Mouse (Mus musculus) olfactory bulb, adult 2 months (tissue): ENCODE results near the gene Traf3ip3. TPM values are rescaled to one million over a fixed set of nuclear protein-coding genes. Genes with fewer than 3 reads are reported as not detected.

Source experiments
- H3K27ac ChIP-seq: fragments of 200-500 bp; 2 replicates; pipeline ENCODE4 v1.5.1; 2012; ENCODE audit warnings: low read depth, low read length; ENCODE audit not compliant: insufficient read depth
- H3K4me1 ChIP-seq: fragments of 200-500 bp; 2 replicates; pipeline ENCODE4 v1.6.1; 2012; ENCODE audit warnings: low read length; ENCODE audit not compliant: control insufficient read depth, insufficient read depth
- H3K4me3 ChIP-seq: fragments of 200-500 bp; 2 replicates; pipeline ENCODE4 v1.5.1; 2012; ENCODE audit warnings: mild to moderate bottlenecking, low read depth, low read length, moderate library complexity; ENCODE audit not compliant: insufficient read depth
- CTCF ChIP-seq: fragments of 200-500 bp; IDR thresholded peaks from 2 replicates; pipeline ENCODE4 v1.5.1; 2012; ENCODE audit warnings: low read depth, mild to moderate bottlenecking, low read length, moderate library complexity; ENCODE audit not compliant: insufficient read depth
- POLR2A ChIP-seq: fragments of 200-500 bp; IDR thresholded peaks from 2 replicates; pipeline ENCODE4 v1.6.1; 2012; ENCODE audit warnings: mild to moderate bottlenecking, low read depth, low read length, moderate library complexity; ENCODE audit not compliant: insufficient read depth
- WGBS: fragments of 180-500 bp; shearing (Covaris S2); methylation state at CpG from one replicate; pipeline ENCODE4 v1.1.7; 2018; 5-methylcytosine and 5-hydroxymethylcytosine counted together
- polyA plus RNA-seq: library from polyadenylated mRNA; stranded (reverse); fragments of >200 nt; gene quantifications from 2 replicates; pipeline ENCODE4 v1.2.4, GENCODE M21; 2012; ENCODE audit warnings: low replicate concordance; ENCODE audit not compliant: missing spikeins, insufficient read depth, insufficient read length

Gene Traf3ip3
- polyA plus RNA-seq, 1 experiment, result not detected

GRCm38 (mm10) chr1:193181104-193181503 is 20.4 kb downstream of the Traf3ip3 start:
- Histone ChIP-seq H3K27ac (no peak overlapping the region), H3K4me3 (no peak overlapping the region), H3K4me1 (no peaks in the 10 kb centered on the region)
- TF ChIP-seq POLR2A (no peak), CTCF (no peak)
- 85% methylated on average over 3 of the region's 3 CpGs for whole genome bisulfite sequencing

- TF ChIP-seq CTCF (no peak), POLR2A (no peak)
- Histone ChIP-seq H3K27ac (0 out of 2 replicates have a peak overlapping the region, but pooled peaks have one; percentile 94), H3K4me1 (peaks cover 13% of the 10 kb centered on the region), H3K4me3 (no peak overlapping the region)
- WGBS, result 91% methylated on average over 13 of the region's 13 CpGs
These were observed 27.3 kb downstream of the Traf3ip3 start for GRCm38 (mm10) chr1:193174143-193174733.

- TF ChIP-seq POLR2A (no peak), CTCF (no peak)
- Histone ChIP-seq H3K4me3 (peak overlapping the region; percentile 97), H3K27ac (peak overlapping the region; percentile 94), H3K4me1 (peaks cover 15% of the 10 kb centered on the region)
- 13% methylated on average over 9 of the region's 9 CpGs for WGBS
These were observed 27.7 kb downstream of the Traf3ip3 start for GRCm38 (mm10) chr1:193173810-193174129.

GRCm38 (mm10) chr1:193172991-193173809 is 28.3 kb downstream of the Traf3ip3 start:
- Histone ChIP-seq H3K4me1 (peaks cover 15% of the 10 kb centered on the region), H3K27ac (peak overlapping the region; percentile 94), H3K4me3 (peak overlapping the region; percentile 97)
- under 1% methylated on average over 48 of the region's 48 CpGs for WGBS
- TF ChIP-seq POLR2A (peak; percentile 92), CTCF (0 out of 2 replicates have a peak, but pooled peaks have one; percentile 8)

GRCm38 (mm10) chr1:193169856-193170255 is 31.6 kb downstream of the Traf3ip3 start:
- WGBS, result 23% methylated on average over 2 of the region's 2 CpGs
- H3K4me1 ChIP-seq, result peaks cover 14% of the 10 kb centered on the region
- no peak overlapping the region for H3K4me3 ChIP-seq
- TF ChIP-seq POLR2A, result no peak
- no peak overlapping the region for H3K27ac ChIP-seq

- no peak overlapping the region for H3K27ac ChIP-seq
- WGBS, result 80% methylated on average over 7 of the region's 7 CpGs
- no peak for TF ChIP-seq POLR2A
- no peak for TF ChIP-seq CTCF
- peaks cover 8% of the 10 kb centered on the region for H3K4me1 ChIP-seq
- no peak overlapping the region for H3K4me3 ChIP-seq
These were observed 32.3 kb downstream of the Traf3ip3 start for GRCm38 (mm10) chr1:193169228-193169627.

GRCm38 (mm10) chr1:193167746-193168145 is 33.8 kb downstream of the Traf3ip3 start, which contains the start of gene A130010J15Rik:
A130010J15Rik (plus strand) TSS chr1:193168046.
- TF ChIP-seq POLR2A (no peak), CTCF (no peak)
- Histone ChIP-seq H3K4me1 (peaks cover 3% of the 10 kb centered on the region; the same call in 1 of the 2 replicates), H3K27ac (no peak within 1 kb of the TSS), H3K4me3 (no peak within 1 kb of the TSS)
- WGBS, result 93% methylated on average over 3 of the region's 3 CpGs

- H3K4me1 ChIP-seq, result peaks cover 4% of the 10 kb centered on the region
- TF ChIP-seq POLR2A (no peak), CTCF (no peak)
- WGBS, result 28% methylated on average over 18 of the region's 18 CpGs
These were observed 41.0 kb downstream of the Traf3ip3 start for GRCm38 (mm10) chr1:193160317-193161032.

GRCm38 (mm10) chr1:193159613-193160012 is 41.9 kb downstream of the Traf3ip3 start:
- Histone ChIP-seq H3K27ac (no peak overlapping the region), H3K4me3 (no peak overlapping the region), H3K4me1 (peaks cover 4% of the 10 kb centered on the region)
- TF ChIP-seq CTCF (no peak), POLR2A (no peak)
- 88% methylated on average over 1 of the region's 1 CpGs for WGBS

More at GRCm38 (mm10) chr1:193160317-193161032, 41.0 kb downstream of the Traf3ip3 start:
- Histone ChIP-seq H3K27ac (no peak overlapping the region), H3K4me3 (no peak overlapping the region)
